Mouse (Mus musculus) bone marrow macrophage, adult 2 months (primary cell): Measurements from ENCODE around the gene Spi1.

Experiments
- CTCF ChIP-seq: IDR thresholded peaks from 2 replicates; pipeline ENCODE4 v1.5.1; 2012; ENCODE audit warnings: low read depth, mild to moderate bottlenecking, low read length, moderate library complexity
- POLR2A ChIP-seq: IDR thresholded peaks from 2 replicates; pipeline ENCODE4 v1.6.1; 2012; ENCODE audit warnings: mild to moderate bottlenecking, low read depth, low read length, borderline replicate concordance

DNA sequence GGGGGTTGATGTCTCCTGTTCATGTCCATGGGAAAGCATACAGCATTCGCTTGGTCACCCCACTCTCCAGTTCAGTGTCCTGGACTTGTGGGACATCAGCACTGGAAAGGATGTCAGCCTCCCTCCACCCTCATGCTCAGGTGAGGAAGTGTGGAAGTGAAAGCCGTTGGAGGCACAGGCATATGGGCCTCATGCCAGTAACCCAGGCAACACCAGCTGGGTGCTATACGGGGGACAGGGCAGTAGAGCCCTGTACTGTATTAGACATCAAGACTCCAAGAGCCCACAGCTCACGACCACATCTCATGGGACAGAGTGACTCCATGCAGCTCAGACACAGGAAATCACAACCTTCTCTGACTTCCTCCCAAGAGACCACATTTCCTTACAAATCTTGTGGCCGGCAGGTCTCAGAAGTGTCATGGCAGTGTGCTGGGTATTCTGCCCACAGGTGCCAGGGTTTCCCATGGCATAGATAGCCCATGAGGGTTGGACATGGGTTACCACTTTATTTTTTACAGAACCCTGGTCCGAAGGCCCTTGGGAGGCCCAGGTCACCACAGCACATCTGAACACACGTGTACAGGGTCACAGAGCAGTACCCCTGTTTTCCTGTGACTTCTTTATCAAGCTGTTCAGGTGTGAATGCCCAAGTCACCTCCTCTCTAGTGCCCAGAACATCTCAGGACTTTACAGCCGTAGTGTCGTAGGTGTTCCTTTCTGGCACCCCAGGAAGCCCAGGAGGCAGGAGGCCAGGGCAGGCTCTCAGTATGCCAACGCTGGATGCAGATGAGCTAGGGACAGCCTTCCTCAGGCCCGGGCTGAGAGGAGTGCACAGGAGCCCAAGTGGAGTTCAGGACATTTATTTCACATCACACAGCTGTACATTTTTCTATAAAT lies 54.6 kb downstream of the Spi1 start:
- no peak for TF ChIP-seq CTCF
- TF ChIP-seq POLR2A = no peak
